Mouse (Mus musculus): ENCODE results near the gene Tmem104. TPM values are rescaled to one million over a fixed set of nuclear protein-coding genes. Genes with fewer than 3 reads are reported as not detected.

Gene Tmem104
- polyA plus RNA-seq, 1 experiment = 24.1 TPM

GRCm38 (mm10) chr11:115265771-115266399, 78.6 kb downstream of the Tmem104 start:
- no peak for TF ChIP-seq POLR2A (IDR thresholded peaks at IDR 0.05; ENCODE audit: control insufficient read depth, extremely low read depth, insufficient read depth, low read length, poor library complexity)
- TF ChIP-seq CTCF (IDR thresholded peaks at IDR 0.05; ENCODE audit: borderline replicate concordance, control insufficient read depth, extremely low read depth, insufficient read depth, low read length, poor library complexity) = no peak
- whole genome bisulfite sequencing = 4% methylated on average over 20 of the region's 20 CpGs
- H3K27me3 ChIP-seq (ENCODE audit: control insufficient read depth, insufficient read depth, low read length) = peaks cover 9% of the 10 kb centered on the region
- H3K36me3 ChIP-seq (ENCODE audit: control insufficient read depth, insufficient read depth, low read length) = 0 out of 2 replicates have a peak, but pooled peaks cover 7% of the 10 kb centered on the region
- DNase-seq = no peak
- peaks cover 13% of the 10 kb centered on the region for H3K4me1 ChIP-seq (replicated peaks; ENCODE audit: control insufficient read depth, insufficient read depth, low read length)
- H3K27ac ChIP-seq (ENCODE audit: control insufficient read depth, insufficient read depth, low read length) = no peak overlapping the region
- H3K4me3 ChIP-seq (ENCODE audit: control insufficient read depth, insufficient read depth, low read length) = no peak overlapping the region

GRCm38 (mm10) chr11:115266400-115266778, 79.1 kb downstream of the Tmem104 start:
- TF ChIP-seq POLR2A (IDR thresholded peaks at IDR 0.05; ENCODE audit: control insufficient read depth, extremely low read depth, insufficient read depth, low read length, poor library complexity) (no peak), CTCF (IDR thresholded peaks at IDR 0.05; ENCODE audit: borderline replicate concordance, control insufficient read depth, extremely low read depth, insufficient read depth, low read length, poor library complexity) (no peak)
- Histone ChIP-seq H3K4me1 (replicated peaks; ENCODE audit: control insufficient read depth, insufficient read depth, low read length) (peaks cover 13% of the 10 kb centered on the region), H3K27me3 (ENCODE audit: control insufficient read depth, insufficient read depth, low read length) (peaks cover 9% of the 10 kb centered on the region), H3K36me3 (ENCODE audit: control insufficient read depth, insufficient read depth, low read length) (0 out of 2 replicates have a peak, but pooled peaks cover 7% of the 10 kb centered on the region), H3K27ac (ENCODE audit: control insufficient read depth, insufficient read depth, low read length) (no peak overlapping the region), H3K4me3 (ENCODE audit: control insufficient read depth, insufficient read depth, low read length) (no peak overlapping the region)
- 7% methylated on average over 22 of the region's 22 CpGs for WGBS
- DNase-seq = no peak

GRCm38 (mm10) chr11:115267061-115267883, 80.0 kb downstream of the Tmem104 start, which contains the start of gene Grin2c:
Grin2c (minus strand) TSS chr11:115267243.
- 16% methylated on average over 43 of the region's 50 CpGs for WGBS
- H3K4me3 ChIP-seq (ENCODE audit: control insufficient read depth, insufficient read depth, low read length) = no peak within 1 kb of the TSS

GRCm38 (mm10) chr11:115267958-115268357, 80.7 kb downstream of the Tmem104 start:
- Histone ChIP-seq H3K36me3 (ENCODE audit: control insufficient read depth, insufficient read depth, low read length) (0 out of 2 replicates have a peak, but pooled peaks cover 7% of the 10 kb centered on the region), H3K4me1 (replicated peaks; ENCODE audit: control insufficient read depth, insufficient read depth, low read length) (peaks cover 13% of the 10 kb centered on the region), H3K4me3 (ENCODE audit: control insufficient read depth, insufficient read depth, low read length) (no peak overlapping the region), H3K27ac (ENCODE audit: control insufficient read depth, insufficient read depth, low read length) (no peak overlapping the region), H3K27me3 (ENCODE audit: control insufficient read depth, insufficient read depth, low read length) (peaks cover 9% of the 10 kb centered on the region)
- TF ChIP-seq CTCF (IDR thresholded peaks at IDR 0.05; ENCODE audit: borderline replicate concordance, control insufficient read depth, extremely low read depth, insufficient read depth, low read length, poor library complexity) (no peak), POLR2A (IDR thresholded peaks at IDR 0.05; ENCODE audit: control insufficient read depth, extremely low read depth, insufficient read depth, low read length, poor library complexity) (no peak)
- 98% methylated on average over 11 of the region's 11 CpGs for WGBS
- no peak for DNase-seq

More at GRCm38 (mm10) chr11:115267061-115267883, 80.0 kb downstream of the Tmem104 start, which contains the start of gene Grin2c:
- Histone ChIP-seq H3K27ac (ENCODE audit: control insufficient read depth, insufficient read depth, low read length) (no peak within 1 kb of the TSS), H3K27me3 (ENCODE audit: control insufficient read depth, insufficient read depth, low read length) (peaks cover 9% of the 10 kb centered on the region), H3K4me1 (replicated peaks; ENCODE audit: control insufficient read depth, insufficient read depth, low read length) (peaks cover 13% of the 10 kb centered on the region), H3K36me3 (ENCODE audit: control insufficient read depth, insufficient read depth, low read length) (0 out of 2 replicates have a peak, but pooled peaks cover 7% of the 10 kb centered on the region)
- no peak for TF ChIP-seq POLR2A (IDR thresholded peaks at IDR 0.05; ENCODE audit: control insufficient read depth, extremely low read depth, insufficient read depth, low read length, poor library complexity)
- no peak for TF ChIP-seq CTCF (IDR thresholded peaks at IDR 0.05; ENCODE audit: borderline replicate concordance, control insufficient read depth, extremely low read depth, insufficient read depth, low read length, poor library complexity)
- DNase-seq = no peak

GRCm38 (mm10) chr11:115269330-115270066, 82.2 kb downstream of the Tmem104 start:
- WGBS = 81% methylated on average over 27 of the region's 27 CpGs
- Histone ChIP-seq H3K36me3 (ENCODE audit: control insufficient read depth, insufficient read depth, low read length) (0 out of 2 replicates have a peak, but pooled peaks cover 7% of the 10 kb centered on the region), H3K4me3 (ENCODE audit: control insufficient read depth, insufficient read depth, low read length) (no peak overlapping the region), H3K27me3 (ENCODE audit: control insufficient read depth, insufficient read depth, low read length) (peaks cover 9% of the 10 kb centered on the region), H3K27ac (ENCODE audit: control insufficient read depth, insufficient read depth, low read length) (no peak overlapping the region), H3K4me1 (replicated peaks; ENCODE audit: control insufficient read depth, insufficient read depth, low read length) (peaks cover 13% of the 10 kb centered on the region)
- no peak for DNase-seq
- TF ChIP-seq POLR2A (IDR thresholded peaks at IDR 0.05; ENCODE audit: control insufficient read depth, extremely low read depth, insufficient read depth, low read length, poor library complexity) (no peak), CTCF (IDR thresholded peaks at IDR 0.05; ENCODE audit: borderline replicate concordance, control insufficient read depth, extremely low read depth, insufficient read depth, low read length, poor library complexity) (no peak)

Data from thymus, adult 2 months (tissue).